Mouse (Mus musculus) E14TG2a.4 (cell line): ENCODE measurements around the gene Leng9.
"Not testable (repeated sequence)": the region's sequence is repeated elsewhere in the genome, so short reads cannot be mapped to it uniquely, and the experiment has no call there.

Experiments used
- H3K27me3 ChIP-seq: 2 replicates; pipeline ENCODE4 v1.6.1; 2014; ENCODE audit warnings: low read length, control low read depth; ENCODE audit not compliant: insufficient read depth
- H3K36me3 ChIP-seq: 2 replicates; pipeline ENCODE4 v1.6.1; 2014; ENCODE audit warnings: low read length, control low read depth; ENCODE audit not compliant: insufficient read depth
- H3K4me1 ChIP-seq: replicated peaks from 2 replicates; pipeline ENCODE4 v1.6.1; 2014; ENCODE audit warnings: low read depth, low read length, control low read depth
- H3K4me3 ChIP-seq: replicated peaks from 2 replicates; pipeline ENCODE4 v1.5.1; 2014; ENCODE audit warnings: mild to moderate bottlenecking, low read length
- H3K9me3 ChIP-seq: 2 replicates; pipeline ENCODE4 v1.6.1; 2014; ENCODE audit warnings: low read length, control low read depth
- CTCF ChIP-seq: conservative IDR thresholded peaks from 2 replicates; pipeline ENCODE4 v1.5.1; 2014; ENCODE audit warnings: low read length
- NANOG ChIP-seq: IDR thresholded peaks from 2 replicates; pipeline ENCODE4 v1.6.1; 2014; ENCODE audit warnings: borderline replicate concordance, low read length, mixed read lengths
- POU5F1 ChIP-seq: IDR thresholded peaks from 2 replicates; pipeline ENCODE4 v1.6.1; 2014; ENCODE audit warnings: low read length, borderline replicate concordance

Leng9 gene

GRCm38 (mm10) chr7:4150059-4150541 is at the start of gene Leng9:
Gene Leng9, minus strand, starts transcription at chr7:4150374.
- H3K9me3 ChIP-seq: no peaks in the 10 kb centered on the region
- peaks cover 91% of the 10 kb centered on the region for H3K4me1 ChIP-seq
- H3K4me3 ChIP-seq: peak within 1 kb of the TSS; percentile 86
- TF ChIP-seq CTCF (no peak), NANOG (no peak), POU5F1 (no peak)
- H3K36me3 ChIP-seq: peaks cover 36% of the 10 kb centered on the region
- peaks cover 3% of the 10 kb centered on the region; the same call in 1 of the 2 replicates for H3K27me3 ChIP-seq

- no peak for TF ChIP-seq POU5F1
- TF ChIP-seq NANOG: no peak
- no peak for TF ChIP-seq CTCF
- Histone ChIP-seq H3K36me3 (no peaks in the 10 kb centered on the region), H3K9me3 (no peaks in the 10 kb centered on the region), H3K27me3 (no peaks in the 10 kb centered on the region), H3K4me3 (no peak overlapping the region), H3K4me1 (no peaks in the 10 kb centered on the region)
Observed at GRCm38 (mm10) chr7:4178438-4178837, 28.3 kb upstream of the Leng9 start.

DNA sequence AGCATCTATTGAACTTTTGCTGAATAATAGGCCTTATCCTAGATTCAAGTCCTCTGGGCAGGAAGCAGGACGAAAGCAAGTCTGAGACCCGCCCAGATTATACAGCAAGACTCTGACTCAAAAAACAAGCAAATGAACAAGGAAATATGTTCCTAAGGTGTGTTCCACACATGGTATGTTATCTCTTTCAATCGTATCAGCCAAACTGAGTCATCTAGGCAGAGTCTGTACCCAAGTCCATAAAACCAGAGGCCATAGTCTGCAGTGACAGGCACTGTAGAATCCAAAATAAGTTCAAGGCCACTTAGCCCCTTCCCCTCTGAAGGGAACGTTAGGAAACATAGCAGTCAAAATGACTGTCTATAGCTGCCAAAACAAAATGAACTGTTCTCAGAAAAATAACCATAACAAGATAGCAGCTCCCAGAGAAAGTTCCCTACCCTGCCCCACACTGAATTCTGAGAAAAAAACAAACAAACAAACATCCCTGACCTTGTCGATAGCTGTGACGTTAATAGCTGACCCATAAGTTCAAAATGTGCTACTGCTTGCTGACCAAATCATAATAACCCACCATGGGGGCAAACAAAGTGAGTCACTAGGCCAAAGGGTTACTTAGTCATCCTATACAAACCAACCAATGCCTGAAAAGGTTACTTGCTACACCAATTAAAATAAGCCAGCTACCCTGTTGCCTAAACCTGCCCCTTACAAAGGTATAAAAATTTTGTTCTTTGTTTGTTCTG is 20.2 kb upstream of the Leng9 start:
- Histone ChIP-seq H3K9me3 (peaks cover 14% of the 10 kb centered on the region), H3K36me3 (no peaks in the 10 kb centered on the region), H3K4me1 (peaks cover 11% of the 10 kb centered on the region), H3K27me3 (no peaks in the 10 kb centered on the region), H3K4me3 (no peak overlapping the region)
- no peak for TF ChIP-seq POU5F1
- no peak for TF ChIP-seq CTCF
- no peak for TF ChIP-seq NANOG

DNA sequence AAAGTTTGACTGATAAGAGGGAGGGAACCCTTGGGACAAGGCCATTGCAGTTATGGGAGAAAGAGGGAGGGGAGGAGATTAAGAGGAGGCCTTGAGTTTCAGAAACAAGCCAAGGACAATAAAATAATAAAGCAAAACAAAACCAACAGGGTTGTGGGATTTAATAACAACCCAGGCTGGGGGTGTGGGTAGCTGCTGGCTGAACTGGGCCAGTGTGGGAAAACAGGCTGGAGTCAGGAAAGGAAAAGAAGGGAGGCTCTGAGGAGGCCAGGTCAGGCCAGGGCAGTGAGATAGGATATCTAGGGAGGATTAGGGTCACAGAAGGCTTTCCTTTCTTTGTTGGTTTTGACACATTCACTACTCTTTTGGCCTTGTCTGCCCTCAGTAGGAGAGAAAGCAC is 16.9 kb upstream of the Leng9 start:
- Histone ChIP-seq H3K4me3 (no peak overlapping the region), H3K27me3 (no peaks in the 10 kb centered on the region), H3K36me3 (no peaks in the 10 kb centered on the region), H3K9me3 (peaks cover 14% of the 10 kb centered on the region), H3K4me1 (peaks cover 38% of the 10 kb centered on the region)
- no peak for TF ChIP-seq POU5F1
- no peak for TF ChIP-seq CTCF
- TF ChIP-seq NANOG: no peak

DNA sequence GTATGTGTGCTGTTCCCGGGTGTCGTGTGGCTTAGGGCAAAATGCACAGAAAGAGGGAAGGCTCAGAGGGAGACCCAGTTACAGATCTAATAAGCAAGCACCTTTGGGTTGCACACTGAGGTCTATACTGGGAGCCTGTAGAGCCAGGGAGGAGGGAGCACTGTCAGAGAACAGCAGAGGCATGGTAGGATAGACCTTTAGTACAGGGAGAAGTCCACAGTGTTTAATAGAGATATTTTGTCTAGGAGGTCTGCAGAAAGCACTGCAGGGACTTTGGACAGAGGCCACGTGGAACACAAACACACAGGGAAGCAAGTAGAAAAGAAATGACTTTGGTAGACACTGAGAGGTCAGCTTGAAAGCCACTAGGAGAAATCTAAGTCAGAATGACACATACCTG is 15.1 kb upstream of the Leng9 start:
- Histone ChIP-seq H3K4me3 (no peak overlapping the region), H3K9me3 (peaks cover 3% of the 10 kb centered on the region)

GRCm38 (mm10) chr7:4164090-4164910 is 14.1 kb upstream of the Leng9 start, which contains the start of gene Cdc42ep5:
Gene Cdc42ep5, minus strand, starts transcription at chr7:4164860.
- H3K4me1 ChIP-seq: peaks cover 38% of the 10 kb centered on the region
- TF ChIP-seq CTCF (no peak), POU5F1 (no peak), NANOG (no peak)

More for the DNA sequence above, 15.1 kb upstream of the Leng9 start:
- Histone ChIP-seq H3K4me1 (peaks cover 38% of the 10 kb centered on the region), H3K27me3 (no peaks in the 10 kb centered on the region), H3K36me3 (no peaks in the 10 kb centered on the region)
- TF ChIP-seq CTCF: no peak
- no peak for TF ChIP-seq POU5F1
- no peak for TF ChIP-seq NANOG

DNA sequence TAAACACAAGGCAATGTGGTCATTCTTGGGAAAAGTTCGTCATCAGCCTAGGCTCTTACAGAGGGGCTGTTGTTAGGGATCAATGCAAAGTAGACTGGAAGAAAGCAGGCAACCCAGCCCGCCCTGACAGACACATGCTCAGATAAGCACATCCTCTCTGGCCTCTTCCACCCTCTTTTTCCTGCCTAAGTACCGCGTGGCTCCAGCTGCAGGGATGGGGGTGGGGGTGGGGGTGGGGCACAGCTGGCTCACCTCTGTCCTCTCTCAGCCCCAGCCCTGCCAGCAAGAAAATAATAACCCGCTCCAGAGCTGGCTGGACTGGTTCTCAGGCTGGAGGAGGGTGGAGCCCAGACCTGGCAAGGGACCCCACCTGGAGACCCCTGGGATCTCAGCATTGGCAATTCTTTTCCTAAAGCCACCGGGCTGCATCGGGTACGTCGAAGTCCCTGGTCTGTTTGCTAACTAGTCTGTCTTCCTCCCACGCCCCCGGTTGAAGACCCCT is 13.4 kb upstream of the Leng9 start:
- TF ChIP-seq POU5F1: no peak
- no peak for TF ChIP-seq NANOG
- no peak for TF ChIP-seq CTCF
- no peaks in the 10 kb centered on the region for H3K9me3 ChIP-seq
- peak overlapping the region; percentile 81 for H3K4me3 ChIP-seq
- H3K36me3 ChIP-seq: no peaks in the 10 kb centered on the region
- H3K4me1 ChIP-seq: peaks cover 38% of the 10 kb centered on the region
- H3K27me3 ChIP-seq: no peaks in the 10 kb centered on the region

More at GRCm38 (mm10) chr7:4164090-4164910, 14.1 kb upstream of the Leng9 start, which contains the start of gene Cdc42ep5:
- Histone ChIP-seq H3K27me3 (no peaks in the 10 kb centered on the region), H3K9me3 (no peaks in the 10 kb centered on the region), H3K36me3 (no peaks in the 10 kb centered on the region), H3K4me3 (peak within 1 kb of the TSS; percentile 81)

DNA sequence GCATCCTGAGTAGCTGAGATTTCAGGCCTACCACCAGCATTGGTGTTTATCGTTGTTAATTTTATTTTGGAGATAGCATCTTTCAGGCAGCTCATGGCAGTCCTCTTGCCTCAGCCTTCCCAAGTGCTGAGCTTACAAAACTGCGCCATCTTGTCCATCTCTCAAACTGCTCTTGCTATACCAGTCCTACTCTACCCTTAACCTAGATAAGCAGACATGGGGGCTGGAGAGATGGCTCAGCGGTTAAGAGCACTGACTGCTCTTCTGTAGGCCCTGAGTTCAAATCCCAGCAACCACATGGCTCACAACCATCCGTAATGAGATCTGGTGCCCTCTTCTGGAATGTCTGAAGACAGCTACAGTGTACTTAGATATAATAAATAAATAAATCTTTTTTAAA is 11.4 kb upstream of the Leng9 start:
- H3K9me3 ChIP-seq, H3K27me3 ChIP-seq, H3K36me3 ChIP-seq, H3K4me3 ChIP-seq: not testable (repeated sequence)
- peaks cover 55% of the 10 kb centered on the region for H3K4me1 ChIP-seq

- Histone ChIP-seq H3K9me3 (no peaks in the 10 kb centered on the region), H3K4me1 (peaks cover 84% of the 10 kb centered on the region), H3K36me3 (no peaks in the 10 kb centered on the region), H3K4me3 (peak overlapping the region; percentile 48), H3K27me3 (peaks cover 3% of the 10 kb centered on the region; the same call in 1 of the 2 replicates)
- TF ChIP-seq CTCF (no peak), NANOG (peak; percentile 86)
Observed at GRCm38 (mm10) chr7:4154976-4155375, 4.8 kb upstream of the Leng9 start.
